Mouse (Mus musculus) liver, embryonic 15.5 days (tissue): ENCODE data around the gene Crnn. TPM values are rescaled to one million over a fixed set of nuclear protein-coding genes. Genes with fewer than 3 reads are reported as not detected.

ENCODE experiments used
- polyA plus RNA-seq: library from polyadenylated mRNA; unstranded; fragments of >200 nt; fragmentation: Nextera tagmentation; extraction: Ambion mirVana; gene quantifications from 2 replicates; pipeline ENCODE4 v1.2.1, GENCODE M21; 2015

The Crnn gene
- polyA plus RNA-seq, 1 experiment from 2014 or later, result not detected

Other genes with a start within 250 kb of the Crnn start
- gene Lce3a, start 218.6 kb upstream of the Crnn start, polyA plus RNA-seq, result not detected in 2 replicates
- not detected in 2 replicates for gene Lce3b, start 211.8 kb upstream of the Crnn start, polyA plus RNA-seq
- not detected in 2 replicates for gene Lce3c, start 200.3 kb upstream of the Crnn start, polyA plus RNA-seq
- not detected in 2 replicates for gene Lce3d, start 187.4 kb upstream of the Crnn start, polyA plus RNA-seq
- gene Lce3e, start 177.7 kb upstream of the Crnn start, polyA plus RNA-seq, result not detected in 2 replicates
- not detected in 2 replicates for gene Lce3f, start 152.6 kb upstream of the Crnn start, polyA plus RNA-seq
- gene Crct1, start 129.1 kb upstream of the Crnn start, polyA plus RNA-seq, result not detected in 2 replicates
- not detected in 2 replicates for gene Lce1m, start 125.7 kb upstream of the Crnn start, polyA plus RNA-seq
- gene Gm4858, start 76.0 kb upstream of the Crnn start, polyA plus RNA-seq, result not detected in 2 replicates
- gene Flg2, start 52.5 kb downstream of the Crnn start, polyA plus RNA-seq, result not detected in 2 replicates
- gene Flg, start 128.7 kb downstream of the Crnn start, polyA plus RNA-seq, result not detected in 2 replicates
- gene Hrnr, start 175.0 kb downstream of the Crnn start, polyA plus RNA-seq, result 0.05 TPM in 1 of 2 replicates, not detected in the other
- not detected in 2 replicates for gene Rptn, start 248.9 kb downstream of the Crnn start, polyA plus RNA-seq